In the genomic region with DNA sequence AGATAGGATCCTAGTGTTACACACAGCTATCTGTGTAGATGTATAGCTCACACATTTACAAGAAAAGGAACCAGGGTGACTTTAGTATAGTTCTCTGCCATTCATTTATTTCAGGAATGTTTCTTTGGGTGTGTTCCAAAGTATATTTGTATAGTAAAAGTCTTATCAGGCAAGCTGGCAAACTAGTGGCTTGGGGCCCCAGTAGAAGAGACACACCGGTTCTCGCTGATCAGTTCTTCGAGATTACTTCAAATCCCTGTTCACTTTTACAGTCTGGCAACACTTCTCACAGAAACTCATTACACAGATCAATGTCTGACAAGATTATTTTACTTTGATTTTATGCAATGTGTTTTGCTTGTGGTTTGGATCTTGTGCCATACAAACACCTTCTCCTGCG, we compare ENCODE assay signal across 16 mouse cellular contexts.
"Had no signal": no experiment of that assay in that cellular context is flagged by ENCODE, and none has a peak within 500 bp of the region (broad histone marks: within the 10 kb centered on the region; RNA-seq: fewer than 3 reads in every experiment).

No protein-coding gene starts in this region.

- H3K36me3 ChIP-seq: limb, embryonic 13.5 days; midbrain, embryonic 12.5 days; neural tube, embryonic 13.5 days had no signal

- DNase-seq: kidney, adult 11 months; kidney, adult 9 months; kidney, postnatal 36 days; left cerebral cortex, postnatal 4 days; lung, postnatal 10 days; retina, postnatal 1 day; right cerebral cortex, postnatal 4 days; spleen, adult 18-20 months; thymus, postnatal 4 days had no signal

- ATAC-seq: midbrain, embryonic 16.5 days had no signal

- H3K4me2 ChIP-seq: limb, embryonic 13.5 days; liver, embryonic 11.5 days; midbrain, embryonic 12.5 days; neural tube, embryonic 13.5 days had no signal

- H3K27me3 ChIP-seq: limb, embryonic 13.5 days; midbrain, embryonic 12.5 days; neural tube, embryonic 13.5 days had no signal

- H3K4me1 ChIP-seq: limb, embryonic 13.5 days; neural tube, embryonic 13.5 days had no signal

- H3K27ac ChIP-seq: kidney, postnatal 0 days; layer of hippocampus, adult 2 months; limb, embryonic 13.5 days; midbrain, embryonic 12.5 days; neural tube, embryonic 13.5 days had no signal

- H3K4me3 ChIP-seq: layer of hippocampus, adult 2 months; limb, embryonic 13.5 days; midbrain, embryonic 12.5 days; neural tube, embryonic 13.5 days had no signal

- H3K9ac ChIP-seq: limb, embryonic 13.5 days; midbrain, embryonic 12.5 days; neural tube, embryonic 13.5 days had no signal

- H3K9me3 ChIP-seq: limb, embryonic 13.5 days; midbrain, embryonic 12.5 days; neural tube, embryonic 13.5 days had no signal
